Mouse (Mus musculus): Measurements from ENCODE around the gene Pitpnm2. TPM values are rescaled to one million over a fixed set of nuclear protein-coding genes. Genes with fewer than 3 reads are reported as not detected.

Gene Pitpnm2
- polyA plus RNA-seq, 1 experiment from 2014 or later, result 9.8 TPM

DNA sequence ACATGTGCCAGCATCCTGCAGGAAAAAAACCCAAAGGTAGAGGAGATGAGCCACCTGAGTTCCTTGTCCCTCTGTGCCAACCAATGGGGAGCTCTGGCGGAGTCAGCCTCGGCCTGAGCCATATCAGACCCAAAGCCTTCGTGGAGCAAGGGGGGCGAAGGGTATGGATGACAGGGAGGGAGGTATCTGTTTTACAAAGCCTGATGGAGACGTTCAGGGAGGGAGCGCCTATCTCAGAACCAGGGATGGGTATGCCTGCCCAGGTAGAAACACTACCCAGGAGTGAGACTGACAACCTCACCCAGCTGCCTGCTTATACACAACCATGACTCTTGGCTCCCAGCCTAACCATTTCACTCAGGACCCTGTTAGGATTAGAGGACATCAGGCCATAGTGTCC is 33.2 kb downstream of the Pitpnm2 start:
- Histone ChIP-seq H3K27ac (ENCODE audit: low read depth) (no peak overlapping the region), H3K36me3 (ENCODE audit: insufficient read depth) (0 out of 2 replicates have a peak, but pooled peaks cover 2% of the 10 kb centered on the region), H3K9ac (no peak overlapping the region), H3K9me3 (ENCODE audit: low read depth, low read length) (no peaks in the 10 kb centered on the region), H3K4me1 (ENCODE audit: insufficient read depth) (peaks cover 18% of the 10 kb centered on the region), H3K4me3 (ENCODE audit: low read depth, low read length) (no peak overlapping the region), H3K4me2 (no peak overlapping the region), H3K27me3 (ENCODE audit: insufficient read depth, low read length) (no peaks in the 10 kb centered on the region)
- ATAC-seq (ENCODE audit: insufficient read depth) (no peak), DNase-seq (no peak)
- no peak for TF ChIP-seq CTCF (IDR thresholded peaks at IDR 0.05; ENCODE audit: low read depth)
- WGBS, result 83% methylated on average over 6 of the region's 6 CpGs

DNA sequence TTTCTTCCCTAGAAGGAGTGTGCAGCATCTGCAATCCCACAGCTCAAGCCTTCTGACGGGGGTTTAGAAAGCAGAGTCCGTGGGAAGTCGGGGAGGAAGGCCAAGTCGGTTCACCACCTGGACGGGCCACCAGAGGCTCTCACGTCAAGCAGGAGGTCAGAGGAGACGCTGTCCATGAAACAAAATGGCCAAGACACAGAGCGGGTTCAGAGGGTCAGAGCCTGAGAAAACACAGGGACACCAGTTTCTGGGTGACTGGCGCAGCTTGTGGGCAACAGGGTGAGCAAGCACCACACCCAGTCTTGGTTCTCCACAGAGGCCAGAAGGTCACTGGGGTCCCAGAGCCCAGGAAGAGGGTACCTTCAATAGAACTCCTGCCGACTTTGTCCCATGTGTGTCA is 33.9 kb downstream of the Pitpnm2 start:
- H3K4me3 ChIP-seq (ENCODE audit: low read depth, low read length), result no peak overlapping the region
- H3K36me3 ChIP-seq (ENCODE audit: insufficient read depth), result no peaks in the 10 kb centered on the region
- DNase-seq (no peak), ATAC-seq (ENCODE audit: insufficient read depth) (no peak)
- no peak for TF ChIP-seq CTCF (IDR thresholded peaks at IDR 0.05; ENCODE audit: low read depth)
- no peaks in the 10 kb centered on the region for H3K27me3 ChIP-seq (ENCODE audit: insufficient read depth, low read length)
- no peaks in the 10 kb centered on the region for H3K9me3 ChIP-seq (ENCODE audit: low read depth, low read length)
- no peak overlapping the region for H3K9ac ChIP-seq
- peaks cover 10% of the 10 kb centered on the region for H3K4me1 ChIP-seq (ENCODE audit: insufficient read depth)
- H3K27ac ChIP-seq (ENCODE audit: low read depth), result peak overlapping the region; percentile 86; the same call in 1 of the 2 replicates
- WGBS, result 82% methylated on average over 10 of the region's 10 CpGs
- H3K4me2 ChIP-seq, result no peak overlapping the region

DNA sequence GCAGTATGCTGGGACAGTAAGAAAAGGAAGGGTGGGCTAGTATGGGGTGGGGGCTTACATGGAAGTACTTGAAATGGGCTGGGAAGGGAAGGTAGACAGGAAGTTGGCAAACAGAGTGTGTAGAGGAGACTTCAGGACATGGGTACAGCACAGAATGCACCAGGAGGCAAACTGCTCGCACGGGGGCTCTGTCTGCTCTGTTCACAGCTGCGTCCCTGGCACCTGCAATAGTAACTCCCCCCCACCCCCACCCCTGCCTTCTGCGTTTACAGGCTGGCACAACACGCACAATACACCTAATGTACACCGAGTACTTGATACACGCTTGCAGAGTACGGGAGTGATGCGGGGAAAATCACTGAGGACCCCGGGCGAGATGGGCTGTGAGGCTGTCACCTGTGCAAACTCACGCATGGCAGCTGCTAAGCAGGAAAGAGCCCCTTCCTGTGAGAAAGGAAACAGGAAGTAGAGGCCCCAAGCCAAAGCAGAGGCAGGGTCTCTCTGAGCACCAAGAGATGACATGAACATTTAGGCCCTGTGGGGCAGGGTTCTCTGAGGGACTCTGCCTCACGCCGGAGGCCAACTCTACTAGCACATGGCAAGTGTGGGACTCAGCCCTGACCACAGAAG is 34.9 kb downstream of the Pitpnm2 start:
- no peaks in the 10 kb centered on the region for H3K27me3 ChIP-seq (ENCODE audit: insufficient read depth, low read length)
- H3K4me3 ChIP-seq (ENCODE audit: low read depth, low read length), result no peak overlapping the region
- DNase-seq (no peak), ATAC-seq (ENCODE audit: insufficient read depth) (0 out of 2 replicates have a peak, but pooled peaks have one; percentile 15)
- no peaks in the 10 kb centered on the region for H3K9me3 ChIP-seq (ENCODE audit: low read depth, low read length)
- no peak overlapping the region for H3K9ac ChIP-seq
- 75% methylated on average over 14 of the region's 14 CpGs for WGBS
- no peak overlapping the region for H3K4me2 ChIP-seq
- no peak for TF ChIP-seq CTCF (IDR thresholded peaks at IDR 0.05; ENCODE audit: low read depth)
- H3K36me3 ChIP-seq (ENCODE audit: insufficient read depth), result no peaks in the 10 kb centered on the region
- H3K27ac ChIP-seq (ENCODE audit: low read depth), result peak overlapping the region; percentile 86
- peaks cover 9% of the 10 kb centered on the region for H3K4me1 ChIP-seq (ENCODE audit: insufficient read depth)

DNA sequence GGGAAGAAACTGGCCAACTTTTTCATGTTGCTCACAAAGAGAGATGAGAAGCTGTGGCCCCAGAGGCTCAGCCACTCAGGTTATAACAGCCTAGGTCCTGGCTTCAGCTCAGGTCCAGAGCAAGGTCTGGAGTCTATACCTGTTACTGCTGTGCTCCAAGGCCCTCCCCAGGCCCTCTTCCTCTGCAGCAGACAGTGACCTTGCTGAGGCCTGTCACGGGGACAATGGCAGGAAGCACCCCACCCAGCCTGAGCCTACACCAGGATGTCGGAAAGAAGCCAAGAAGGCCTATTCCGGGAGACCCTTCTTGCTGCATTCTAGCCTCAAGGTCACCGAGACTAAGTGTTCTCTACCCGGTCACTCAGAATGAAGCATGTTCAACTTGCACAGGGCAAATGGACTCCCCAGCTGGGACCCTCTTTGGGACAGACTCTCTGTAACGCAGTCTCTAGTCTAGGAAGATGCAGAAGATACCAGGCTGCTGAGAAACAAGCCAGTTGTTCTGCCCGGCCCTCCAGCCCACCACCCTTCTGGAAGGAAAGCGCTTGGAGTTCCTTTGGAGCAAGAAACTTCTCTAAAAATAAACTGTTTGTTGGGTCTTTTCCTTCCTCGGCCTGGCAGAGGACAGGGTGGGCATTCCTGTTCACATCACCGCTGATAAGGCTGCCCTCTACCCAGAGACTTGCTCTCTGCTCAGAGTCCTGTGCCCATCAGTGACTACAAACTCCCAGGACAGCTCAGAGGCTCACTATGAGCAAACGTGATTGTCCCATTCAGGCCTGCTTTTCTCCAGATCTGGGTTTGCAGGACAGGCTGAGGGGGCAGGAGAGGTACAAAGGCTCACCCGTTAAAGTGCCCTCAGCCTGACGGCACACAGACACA is 35.7 kb downstream of the Pitpnm2 start:
- DNase-seq, result peak; percentile 70

DNA sequence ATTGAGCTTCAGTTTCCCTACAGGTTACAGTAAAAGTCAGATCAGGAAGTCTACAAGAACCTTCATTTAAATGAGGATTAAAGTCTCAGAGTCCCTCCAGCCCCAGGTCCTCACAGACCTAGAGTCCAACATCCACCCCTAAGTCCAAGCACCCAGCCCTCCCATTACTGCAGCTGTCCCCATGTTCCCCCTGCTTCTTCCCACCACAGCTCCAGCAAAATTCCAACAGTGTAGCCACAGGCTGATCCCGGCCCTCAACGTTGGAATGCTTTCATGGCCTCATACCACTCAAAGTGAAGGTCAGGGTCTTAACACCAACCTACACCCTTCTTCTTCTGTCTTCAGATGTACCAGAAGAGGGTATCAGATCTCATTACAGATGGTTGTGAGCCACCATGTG is 37.9 kb downstream of the Pitpnm2 start:
- Histone ChIP-seq H3K9ac (no peak overlapping the region), H3K36me3 (ENCODE audit: insufficient read depth) (no peaks in the 10 kb centered on the region), H3K4me1 (ENCODE audit: insufficient read depth) (peaks cover 10% of the 10 kb centered on the region), H3K27ac (ENCODE audit: low read depth) (no peak overlapping the region), H3K9me3 (ENCODE audit: low read depth, low read length) (no peaks in the 10 kb centered on the region), H3K4me2 (no peak overlapping the region), H3K4me3 (ENCODE audit: low read depth, low read length) (no peak overlapping the region), H3K27me3 (ENCODE audit: insufficient read depth, low read length) (no peaks in the 10 kb centered on the region)
- WGBS, result 66% methylated on average over 2 of the region's 2 CpGs
- no peak for ATAC-seq (ENCODE audit: insufficient read depth)
- no peak for DNase-seq
- TF ChIP-seq CTCF (IDR thresholded peaks at IDR 0.05; ENCODE audit: low read depth), result no peak

More for the DNA sequence above, 35.7 kb downstream of the Pitpnm2 start:
- H3K4me2 ChIP-seq, result no peak overlapping the region
- H3K9me3 ChIP-seq (ENCODE audit: low read depth, low read length), result no peaks in the 10 kb centered on the region
- H3K4me3 ChIP-seq (ENCODE audit: low read depth, low read length), result no peak overlapping the region
- peak overlapping the region; percentile 86 for H3K27ac ChIP-seq (ENCODE audit: low read depth)
- H3K9ac ChIP-seq, result no peak overlapping the region
- 72% methylated on average over 13 of the region's 13 CpGs for WGBS
- peak; percentile 59; the same call in 1 of the 2 replicates for ATAC-seq (ENCODE audit: insufficient read depth)
- no peak for TF ChIP-seq CTCF (IDR thresholded peaks at IDR 0.05; ENCODE audit: low read depth)
- no peaks in the 10 kb centered on the region for H3K27me3 ChIP-seq (ENCODE audit: insufficient read depth, low read length)
- no peaks in the 10 kb centered on the region for H3K36me3 ChIP-seq (ENCODE audit: insufficient read depth)
- peaks cover 9% of the 10 kb centered on the region for H3K4me1 ChIP-seq (ENCODE audit: insufficient read depth)

DNA sequence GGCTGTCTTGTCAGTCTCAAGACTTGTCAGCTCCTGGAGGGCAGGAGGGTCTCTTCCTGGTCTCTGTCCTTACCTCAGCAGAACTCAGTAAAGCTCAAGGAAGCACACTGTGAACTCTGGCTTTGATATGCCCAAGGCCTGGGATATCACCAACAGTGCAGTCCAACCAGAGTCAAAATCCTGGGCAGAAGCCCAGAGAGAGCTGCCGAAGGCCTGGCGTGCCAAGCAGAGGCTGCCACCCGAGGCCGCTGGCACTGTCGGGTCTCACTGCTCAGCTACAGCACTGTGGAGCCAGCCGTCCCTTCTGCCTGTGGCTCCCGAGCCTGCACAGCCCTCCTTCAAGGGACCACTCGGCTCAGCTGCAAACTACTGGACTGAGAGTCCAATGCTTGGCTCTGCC is 38.3 kb downstream of the Pitpnm2 start:
- ATAC-seq (ENCODE audit: insufficient read depth) (no peak), DNase-seq (no peak)
- no peaks in the 10 kb centered on the region for H3K27me3 ChIP-seq (ENCODE audit: insufficient read depth, low read length)
- TF ChIP-seq CTCF (IDR thresholded peaks at IDR 0.05; ENCODE audit: low read depth), result no peak
- peaks cover 12% of the 10 kb centered on the region for H3K4me1 ChIP-seq (ENCODE audit: insufficient read depth)
- H3K9me3 ChIP-seq (ENCODE audit: low read depth, low read length), result no peaks in the 10 kb centered on the region
- H3K36me3 ChIP-seq (ENCODE audit: insufficient read depth), result no peaks in the 10 kb centered on the region
- H3K9ac ChIP-seq, result no peak overlapping the region
- no peak overlapping the region for H3K4me3 ChIP-seq (ENCODE audit: low read depth, low read length)
- no peak overlapping the region for H3K27ac ChIP-seq (ENCODE audit: low read depth)
- 79% methylated on average over 8 of the region's 8 CpGs for WGBS
- H3K4me2 ChIP-seq, result no peak overlapping the region
